Mouse (Mus musculus) cerebellum, postnatal 4 days (tissue): ENCODE results near the gene Vav1.
"Not testable (repeated sequence)": the region's sequence is repeated elsewhere in the genome, so short reads cannot be mapped to it uniquely, and the experiment has no call there.

Source experiments
- DNase-seq, 2 experiments: peaks; one replicate each; pipeline ENCODE4 v3.0.0; 2022; ENCODE audit warnings: low spot score in 2 of 2, mixed read lengths in 1 of 2

Gene Vav1

GRCm38 (mm10) chr17:57279591-57280224 lies 808 bp downstream of the Vav1 start:
- no peak for DNase-seq

- DNase-seq = no peak
Observed at GRCm38 (mm10) chr17:57280411-57280810, 1.5 kb downstream of the Vav1 start.

GRCm38 (mm10) chr17:57283906-57284305 lies 5.0 kb downstream of the Vav1 start:
- no peak for DNase-seq

DNA sequence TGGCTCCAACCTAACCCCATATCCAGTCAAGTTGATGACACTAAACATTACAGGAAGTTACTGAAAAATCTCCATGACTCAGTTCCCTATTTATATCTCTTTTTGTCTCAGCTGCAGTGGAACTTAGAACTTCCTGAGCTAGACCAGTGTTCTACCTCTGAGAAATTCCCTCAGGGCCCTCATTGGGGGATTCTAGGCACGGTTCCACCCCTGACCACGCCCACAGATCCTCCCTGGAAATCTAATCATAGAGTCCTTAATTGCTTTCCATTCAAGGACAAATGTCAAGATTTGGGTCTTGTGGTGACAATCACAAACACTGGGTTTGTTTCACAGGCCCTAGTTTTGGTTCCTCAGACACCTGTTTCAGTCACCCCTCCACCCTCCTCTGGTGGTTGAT lies 6.2 kb downstream of the Vav1 start:
- no peak for DNase-seq

- no peak for DNase-seq
Observed at GRCm38 (mm10) chr17:57286718-57287355, 7.9 kb downstream of the Vav1 start.

DNA sequence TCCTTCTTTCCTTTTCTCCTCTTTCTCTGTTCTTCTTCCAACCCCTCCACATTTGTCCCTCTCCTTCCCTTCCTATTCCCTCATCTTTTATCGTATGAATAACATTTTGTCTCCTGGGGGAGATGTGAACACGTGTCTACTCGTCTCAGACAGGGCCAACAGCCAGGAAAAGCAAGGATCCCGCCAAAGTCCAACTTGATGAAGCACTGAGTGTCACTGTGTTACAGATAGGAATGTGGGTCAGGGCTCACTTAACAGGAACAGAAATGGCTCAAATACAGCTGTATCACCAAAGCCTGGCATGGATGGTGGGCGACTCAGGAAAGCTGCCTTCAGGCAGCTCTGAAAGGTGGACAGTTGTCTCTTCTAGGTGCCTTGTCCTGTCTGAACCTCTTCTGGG lies 10.4 kb downstream of the Vav1 start:
- no peak for DNase-seq

- DNase-seq = no peak
Observed at GRCm38 (mm10) chr17:57290001-57290670, 11.2 kb downstream of the Vav1 start.

GRCm38 (mm10) chr17:57290671-57291055 lies 11.8 kb downstream of the Vav1 start:
- no peak for DNase-seq

DNA sequence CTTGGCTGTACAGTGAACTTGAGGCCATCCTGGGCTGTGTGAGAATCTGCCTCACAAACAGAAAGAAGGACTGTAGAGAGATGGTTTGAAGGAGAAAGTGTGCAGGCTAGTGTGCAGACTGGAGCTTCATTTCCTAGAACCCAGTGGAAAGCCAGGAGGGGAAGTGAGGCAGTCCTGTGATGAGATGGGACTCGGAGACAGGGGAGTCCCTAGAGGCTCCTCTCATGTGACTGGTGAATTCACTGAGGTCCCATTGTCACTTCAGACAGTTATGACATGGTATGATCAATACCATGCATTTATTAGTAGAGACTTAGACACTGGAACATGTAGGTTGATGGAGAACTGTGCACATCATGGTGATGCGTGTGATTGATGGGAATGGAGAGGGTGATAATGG lies 13.4 kb downstream of the Vav1 start:
- no peak for DNase-seq

GRCm38 (mm10) chr17:57292968-57293367 lies 14.1 kb downstream of the Vav1 start:
- DNase-seq = no peak

DNA sequence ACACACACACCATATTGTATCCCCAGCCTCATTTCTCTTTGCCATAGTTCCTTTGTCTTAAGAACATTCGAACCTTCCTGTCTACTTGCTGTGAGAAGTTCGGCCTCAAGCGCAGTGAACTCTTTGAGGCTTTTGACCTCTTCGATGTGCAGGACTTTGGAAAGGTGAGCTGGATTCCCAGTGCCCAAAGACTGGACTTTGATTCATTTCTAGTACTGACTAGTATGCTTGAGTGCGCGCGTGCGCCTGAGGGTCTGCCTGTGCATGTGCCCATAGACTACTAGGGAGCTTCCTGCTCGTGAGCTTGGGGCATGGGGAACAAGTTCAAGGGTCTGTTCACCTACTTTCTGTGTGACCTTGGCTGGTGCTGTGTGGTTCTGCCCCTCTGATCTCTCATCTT lies 17.0 kb downstream of the Vav1 start:
- no peak for DNase-seq

- DNase-seq = no peak
Observed at GRCm38 (mm10) chr17:57297040-57297439, 18.1 kb downstream of the Vav1 start.

DNA sequence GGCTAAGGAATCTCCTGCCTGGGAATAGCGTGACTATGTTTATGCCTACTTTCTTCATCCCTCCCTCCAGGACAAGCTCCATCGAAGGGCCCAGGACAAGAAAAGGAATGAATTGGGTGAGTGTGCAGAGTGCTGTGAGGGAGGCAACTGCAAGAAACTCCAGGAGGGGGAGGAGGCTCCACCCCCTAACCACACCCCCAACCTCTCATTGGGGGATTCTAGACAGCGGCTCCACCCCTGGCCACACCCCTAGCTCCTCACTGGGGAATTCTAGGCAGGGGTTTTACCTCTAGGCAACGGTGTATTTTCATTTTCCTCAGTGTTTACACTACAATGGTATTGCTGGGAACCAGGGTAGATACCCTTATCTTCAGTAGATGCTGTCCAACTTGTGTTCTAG lies 26.7 kb downstream of the Vav1 start:
- no peak for DNase-seq

DNA sequence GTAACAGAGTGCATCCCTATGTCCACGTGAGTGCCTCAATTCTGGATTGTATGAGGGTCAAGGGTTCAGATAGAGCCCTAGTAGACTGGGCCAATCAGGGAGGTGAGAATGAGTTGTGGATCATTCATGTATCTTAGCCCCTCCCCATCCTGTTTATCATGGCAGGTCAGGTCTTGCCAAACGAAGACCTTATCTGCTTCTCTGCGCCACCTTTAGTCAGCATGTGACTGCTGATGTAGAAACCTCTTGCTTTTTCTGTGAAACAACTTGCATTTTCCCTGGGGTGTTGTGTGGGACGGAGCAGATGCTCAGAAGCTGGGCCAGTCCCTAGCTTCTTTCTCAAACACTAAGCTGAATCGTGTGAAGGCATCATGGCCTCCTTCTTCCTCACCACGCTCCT lies 28.2 kb downstream of the Vav1 start:
- DNase-seq = no peak

- no peak for DNase-seq
Observed at GRCm38 (mm10) chr17:57311801-57312200, 32.9 kb downstream of the Vav1 start.

GRCm38 (mm10) chr17:57327615-57328014 lies 48.7 kb downstream of the Vav1 start:
- DNase-seq = peak in 1 of 2 experiments; percentile 71

- DNase-seq = no peak
Observed at GRCm38 (mm10) chr17:57328944-57329343, 50.0 kb downstream of the Vav1 start.

DNA sequence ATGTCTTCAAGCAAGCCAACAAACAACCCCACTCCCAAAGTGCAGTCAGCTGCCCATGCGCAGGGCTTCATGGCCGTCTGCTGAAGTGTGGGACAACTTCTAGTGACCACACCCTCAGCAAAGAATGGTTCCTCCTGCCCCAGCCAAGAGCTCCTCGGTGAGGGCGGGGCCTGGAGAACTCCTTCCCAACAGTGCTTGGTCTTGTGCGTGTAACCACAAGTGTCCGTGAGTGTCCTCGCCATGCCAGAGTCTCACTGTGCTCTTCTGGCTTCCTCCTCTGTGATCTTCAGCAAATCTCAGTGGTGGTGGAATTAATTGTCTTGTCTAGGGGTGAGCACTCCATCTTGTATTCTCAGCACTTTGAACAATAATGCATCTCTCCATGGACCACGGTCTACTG lies 52.1 kb downstream of the Vav1 start:
- DNase-seq = no peak

DNA sequence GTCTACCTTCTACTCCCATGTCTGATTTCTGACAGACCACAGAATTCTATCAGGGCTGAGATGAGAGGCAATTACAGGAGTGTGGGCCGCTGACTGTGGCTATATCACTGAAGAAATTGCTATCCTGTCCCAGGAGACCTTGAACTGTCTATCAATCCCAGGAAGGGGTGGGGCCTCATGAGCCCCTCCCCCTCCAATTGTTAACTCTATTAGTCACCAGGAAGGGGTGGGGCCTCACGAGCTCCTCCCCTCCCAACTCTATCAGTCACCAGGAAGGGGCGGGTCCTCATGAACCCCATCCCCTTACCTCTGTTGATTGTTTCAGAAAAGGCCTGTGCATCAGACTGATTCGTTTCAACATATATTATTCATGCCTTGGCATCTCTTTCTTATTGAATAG lies 53.3 kb downstream of the Vav1 start:
- no peak for DNase-seq

- DNase-seq = no peak
Observed at GRCm38 (mm10) chr17:57334001-57334760, 55.3 kb downstream of the Vav1 start.

DNA sequence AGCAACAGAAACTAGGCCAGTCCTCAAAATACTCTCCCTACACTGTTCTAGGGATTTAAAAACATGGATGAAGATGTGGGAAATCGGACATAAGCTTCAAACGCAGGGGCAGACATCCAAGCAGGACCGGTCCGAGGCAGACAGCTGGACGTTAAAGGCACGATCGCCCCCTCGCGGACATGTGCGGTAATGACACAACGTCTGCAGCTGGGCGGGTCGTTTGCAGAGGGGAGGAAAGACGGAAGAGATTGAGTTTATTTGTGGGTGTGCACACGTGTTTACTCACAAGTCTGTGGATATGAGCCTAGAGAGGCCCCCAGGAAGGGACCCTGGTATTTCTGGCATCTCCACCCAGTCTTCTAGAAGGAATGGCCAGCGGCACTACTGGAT lies 55.9 kb downstream of the Vav1 start:
- peak; percentile 81 to 92 for DNase-seq

DNA sequence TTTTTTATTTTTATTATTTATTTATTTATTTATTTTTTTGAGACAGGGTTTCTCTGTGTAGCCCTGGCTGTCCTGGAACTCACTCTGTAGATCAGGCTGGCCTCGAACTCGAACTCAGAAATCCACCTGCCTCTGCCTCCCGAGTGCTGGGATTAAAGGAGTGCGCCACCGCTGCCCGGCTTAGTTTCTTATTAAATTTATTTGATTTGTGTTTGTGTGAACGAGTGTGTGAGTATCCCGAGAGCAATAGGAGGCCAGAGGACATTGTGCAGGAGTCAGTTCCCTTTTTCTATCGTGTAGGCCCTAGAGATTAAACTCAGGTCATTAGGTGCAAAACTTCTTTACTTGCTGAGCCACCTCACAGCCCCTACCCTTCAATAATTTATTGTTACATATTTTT lies 56.3 kb downstream of the Vav1 start:
- DNase-seq = not testable (repeated sequence)
